Mouse (Mus musculus) liver, postnatal 0 days (tissue): ENCODE measurements at regions not wholly inside any gene's neighbourhood (a gene's known extent, or its start where the extent isn't known, plus 50 kb on each side); places are given as distances from the start of the nearest gene placed in this dataset.

Experiments
- ATAC-seq: fragments of 200-750 bp; cut with Nextera tagmentation; 2 replicates; pipeline ENCODE4 v1.8.0; 2017; ENCODE audit warnings: mild to moderate bottlenecking, moderate library complexity
- DNase-seq: peaks from one replicate; pipeline ENCODE4 v3.0.0-alpha.2; 2016
- H3K27ac ChIP-seq: fragments of 300-500 bp; sonication (generic); 2 replicates; pipeline ENCODE4 v1.5.1; 2014; ENCODE audit warnings: antibody characterized with exemption, moderate library complexity, mild to moderate bottlenecking, low read depth
- H3K27me3 ChIP-seq: fragments of 300-500 bp; sonication (generic); 2 replicates; pipeline ENCODE4 v1.6.1; 2014; ENCODE audit warnings: low read length, control low read depth, mixed read lengths; ENCODE audit not compliant: insufficient read depth
- H3K36me3 ChIP-seq: fragments of 300-500 bp; sonication (generic); replicated peaks from 2 replicates; pipeline ENCODE4 v1.6.1; 2014; ENCODE audit warnings: mild to moderate bottlenecking, control low read depth, low read length, moderate library complexity, mixed read lengths; ENCODE audit not compliant: insufficient read depth
- H3K4me1 ChIP-seq: fragments of 300-500 bp; sonication (generic); 2 replicates; pipeline ENCODE4 v1.6.1; 2014; ENCODE audit warnings: antibody characterized with exemption, mild to moderate bottlenecking, control low read depth; ENCODE audit not compliant: insufficient read depth
- H3K4me2 ChIP-seq: fragments of 300-500 bp; sonication (generic); 2 replicates; pipeline ENCODE4 v1.6.1; 2014; ENCODE audit warnings: low read depth, mild to moderate bottlenecking, low read length, moderate library complexity, mixed read lengths
- H3K4me3 ChIP-seq: fragments of 300-500 bp; sonication (generic); 2 replicates; pipeline ENCODE4 v1.5.1; 2014; ENCODE audit warnings: low read depth, low read length
- H3K9ac ChIP-seq: fragments of 300-500 bp; sonication (generic); replicated peaks from 2 replicates; pipeline ENCODE4 v1.6.1; 2014; ENCODE audit warnings: mild to moderate bottlenecking, moderate library complexity
- H3K9me3 ChIP-seq: fragments of 300-500 bp; sonication (generic); 2 replicates; pipeline ENCODE4 v1.6.1; 2016; ENCODE audit warnings: mild to moderate bottlenecking, control low read depth, low read length, mixed read lengths
- CTCF ChIP-seq: sonication (generic); IDR thresholded peaks from 2 replicates; pipeline ENCODE4 v1.5.1; 2016; ENCODE audit warnings: antibody characterized with exemption, low read depth
- EP300 ChIP-seq: IDR thresholded peaks from 2 replicates; pipeline ENCODE4 v1.6.1; 2016; ENCODE audit warnings: antibody characterized with exemption, low read depth, mild to moderate bottlenecking
- WGBS: fragments of 180-500 bp; shearing (Covaris S2); extraction: QIAGEN DNeasy Blood & Tissue Kit; methylation state at CpG from one replicate; pipeline ENCODE4 v1.1.7; 2014; ENCODE audit not compliant: insufficient replicate concordance; 5-methylcytosine and 5-hydroxymethylcytosine counted together

DNA sequence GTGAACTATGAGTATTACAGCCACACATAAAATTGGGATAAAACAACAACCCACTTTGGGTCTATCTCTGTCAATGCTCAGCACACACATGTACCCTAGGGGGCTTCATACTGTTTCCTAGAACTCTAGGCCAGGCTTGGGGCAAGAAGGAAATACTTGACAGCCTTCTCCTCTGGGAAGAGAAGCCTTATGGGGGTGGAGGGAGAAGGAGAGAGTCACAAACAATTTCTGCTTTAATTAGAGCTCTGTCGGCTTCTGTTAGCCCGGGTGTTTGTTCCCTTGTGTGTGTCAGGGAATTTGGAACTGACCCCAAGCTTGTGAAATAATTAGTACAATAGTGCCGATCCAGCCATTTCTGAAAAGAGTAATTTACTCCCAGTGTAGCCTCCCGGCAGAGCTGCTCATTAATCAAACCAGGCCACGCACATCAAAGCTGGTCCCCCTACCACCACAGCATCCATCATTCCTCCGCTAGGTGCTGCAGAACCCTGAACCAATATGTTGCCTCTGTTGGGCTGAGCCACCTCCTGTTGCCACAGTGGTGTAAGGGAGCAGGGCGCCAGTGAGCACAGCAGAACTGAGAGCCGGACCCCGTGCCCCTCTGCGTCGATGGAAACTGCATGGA is 307.3 kb downstream of the Tmem114 start:
- H3K4me1 ChIP-seq = no peaks in the 10 kb centered on the region
- DNase-seq = no peak
- H3K9ac ChIP-seq = no peak overlapping the region
- H3K27me3 ChIP-seq = no peaks in the 10 kb centered on the region
- H3K9me3 ChIP-seq = no peaks in the 10 kb centered on the region
- H3K27ac ChIP-seq = no peak overlapping the region
- TF ChIP-seq CTCF (no peak), EP300 (no peak)
- WGBS = 51% methylated on average over 11 of the region's 11 CpGs
- H3K36me3 ChIP-seq = no peaks in the 10 kb centered on the region
- no peak for ATAC-seq
- no peak overlapping the region for H3K4me2 ChIP-seq
- no peak overlapping the region for H3K4me3 ChIP-seq

GRCm38 (mm10) chr16:8111329-8112116 is 313.4 kb downstream of the Tmem114 start:
- no peak overlapping the region for H3K27ac ChIP-seq
- no peaks in the 10 kb centered on the region for H3K9me3 ChIP-seq
- H3K36me3 ChIP-seq = no peaks in the 10 kb centered on the region
- H3K4me1 ChIP-seq = no peaks in the 10 kb centered on the region
- no peak overlapping the region for H3K4me2 ChIP-seq
- ATAC-seq (no peak), DNase-seq (no peak)
- H3K4me3 ChIP-seq = no peak overlapping the region
- H3K9ac ChIP-seq = no peak overlapping the region
- H3K27me3 ChIP-seq = no peaks in the 10 kb centered on the region
- 59% methylated on average over 9 of the region's 9 CpGs for WGBS
- TF ChIP-seq EP300 (no peak), CTCF (no peak)

GRCm38 (mm10) chr16:8108141-8109122 is 316.5 kb downstream of the Tmem114 start:
- ATAC-seq (no peak), DNase-seq (no peak)
- no peaks in the 10 kb centered on the region for H3K36me3 ChIP-seq
- H3K4me1 ChIP-seq = no peaks in the 10 kb centered on the region
- H3K9me3 ChIP-seq = no peaks in the 10 kb centered on the region
- H3K27me3 ChIP-seq = no peaks in the 10 kb centered on the region
- no peak overlapping the region for H3K9ac ChIP-seq
- TF ChIP-seq EP300 = no peak
- no peak for TF ChIP-seq CTCF
- 77% methylated on average over 19 of the region's 19 CpGs for WGBS
- H3K4me2 ChIP-seq = no peak overlapping the region
- H3K4me3 ChIP-seq = no peak overlapping the region
- H3K27ac ChIP-seq = no peak overlapping the region

DNA sequence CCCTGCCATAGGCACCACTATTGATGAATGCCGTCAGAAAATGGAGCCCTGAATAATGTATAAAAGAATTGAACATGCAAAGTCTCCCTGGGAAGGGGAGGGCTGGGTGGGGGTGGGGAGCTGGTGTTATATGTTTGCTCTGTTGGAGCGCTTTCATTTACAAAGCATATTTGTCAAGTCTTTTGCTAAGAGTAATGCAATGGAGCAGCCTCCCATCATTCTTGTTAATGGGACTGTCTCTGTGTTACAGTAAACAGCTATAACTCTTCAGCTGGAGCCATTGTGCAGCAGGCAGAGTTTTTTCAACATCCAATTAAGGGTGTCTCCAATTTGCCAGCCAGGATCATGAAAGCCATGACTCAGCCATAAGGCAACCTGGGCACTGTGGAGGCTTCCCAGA is 345.9 kb downstream of the Tmem114 start:
- H3K27me3 ChIP-seq = no peaks in the 10 kb centered on the region
- H3K36me3 ChIP-seq = no peaks in the 10 kb centered on the region
- H3K4me1 ChIP-seq = no peaks in the 10 kb centered on the region
- WGBS = 85% methylated on average over 2 of the region's 2 CpGs
- DNase-seq = no peak
- no peak for ATAC-seq
- no peak overlapping the region for H3K9ac ChIP-seq
- no peak overlapping the region for H3K27ac ChIP-seq
- no peaks in the 10 kb centered on the region for H3K9me3 ChIP-seq
- H3K4me3 ChIP-seq = no peak overlapping the region
- no peak overlapping the region for H3K4me2 ChIP-seq
- no peak for TF ChIP-seq CTCF

GRCm38 (mm10) chr16:8078461-8078860 is 346.5 kb downstream of the Tmem114 start:
- H3K9ac ChIP-seq = no peak overlapping the region
- H3K4me3 ChIP-seq = no peak overlapping the region
- H3K9me3 ChIP-seq = no peaks in the 10 kb centered on the region
- DNase-seq = no peak
- TF ChIP-seq CTCF = no peak
- no peak for TF ChIP-seq EP300
- no peaks in the 10 kb centered on the region for H3K27me3 ChIP-seq
- H3K4me2 ChIP-seq = no peak overlapping the region
- H3K27ac ChIP-seq = no peak overlapping the region
- no peaks in the 10 kb centered on the region for H3K36me3 ChIP-seq
- no peaks in the 10 kb centered on the region for H3K4me1 ChIP-seq
- 53% methylated on average over 3 of the region's 3 CpGs for WGBS
- no peak for ATAC-seq

DNA sequence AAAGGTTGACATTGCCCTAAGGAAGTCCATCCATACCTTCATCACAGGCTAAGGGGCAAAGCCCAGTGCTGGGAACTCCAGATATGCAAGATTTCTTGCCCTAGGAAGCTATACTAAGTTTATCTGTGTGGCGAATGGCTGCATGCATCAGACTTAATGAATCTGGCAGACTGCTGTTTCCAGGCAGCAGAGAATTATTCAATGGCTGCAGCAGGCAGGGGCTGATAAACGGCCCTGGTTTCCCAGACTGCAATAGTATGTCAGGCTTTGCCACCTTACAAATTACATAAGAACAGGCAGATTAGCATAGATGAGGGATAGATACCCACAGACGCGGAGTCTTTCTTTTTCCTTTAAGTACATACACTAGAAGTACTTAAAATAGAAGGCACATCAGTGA is 350.2 kb downstream of the Tmem114 start:
- Histone ChIP-seq H3K9ac (no peak overlapping the region), H3K27me3 (no peaks in the 10 kb centered on the region), H3K4me1 (no peaks in the 10 kb centered on the region), H3K27ac (no peak overlapping the region), H3K4me3 (no peak overlapping the region), H3K9me3 (no peaks in the 10 kb centered on the region), H3K4me2 (no peak overlapping the region), H3K36me3 (no peaks in the 10 kb centered on the region)
- TF ChIP-seq CTCF = no peak
- no peak for TF ChIP-seq EP300
- ATAC-seq (no peak), DNase-seq (no peak)
- 62% methylated on average over 4 of the region's 4 CpGs for WGBS
